Mouse (Mus musculus) lung, postnatal 10 days (tissue): ENCODE results near the gene Zfr2.

Experiments
- DNase-seq: peaks from one replicate; pipeline ENCODE4 v3.0.0; 2021

The Zfr2 gene

DNA sequence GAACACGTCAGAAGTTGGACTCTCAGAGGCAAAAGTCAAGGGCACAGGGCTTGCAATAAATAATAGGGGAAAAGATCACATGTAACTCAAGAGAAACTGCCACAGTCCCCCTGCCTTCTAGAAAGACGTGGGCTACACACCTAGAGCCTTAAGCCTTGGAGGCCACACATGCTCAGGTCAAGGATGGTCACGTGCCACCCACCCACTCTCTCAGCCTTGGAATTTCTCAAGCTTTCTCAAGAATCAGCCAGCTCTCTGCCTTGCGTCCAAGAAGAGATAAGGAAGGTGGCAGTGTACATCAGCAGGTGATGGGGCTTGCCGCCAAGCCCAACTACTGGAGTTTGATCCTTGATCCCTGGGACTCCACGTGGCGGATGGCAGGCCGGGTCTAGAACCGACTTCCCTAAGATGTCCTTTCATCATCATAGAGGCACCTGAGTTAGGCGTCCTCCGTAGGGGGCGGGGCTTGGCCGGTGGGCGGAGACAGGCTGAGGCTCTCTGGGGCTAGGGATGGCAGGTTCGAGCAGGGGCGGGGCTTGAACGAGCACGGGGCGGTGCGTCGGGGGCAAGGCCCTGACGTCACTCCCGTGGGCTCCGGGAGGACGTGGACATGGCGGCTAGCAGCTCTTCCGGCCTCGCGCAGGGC lies at the start of gene Zfr2:
Zfr2 (plus strand) TSS at position 576 of the 646 bp plus-strand sequence.
- peak; percentile 95 for DNase-seq

DNA sequence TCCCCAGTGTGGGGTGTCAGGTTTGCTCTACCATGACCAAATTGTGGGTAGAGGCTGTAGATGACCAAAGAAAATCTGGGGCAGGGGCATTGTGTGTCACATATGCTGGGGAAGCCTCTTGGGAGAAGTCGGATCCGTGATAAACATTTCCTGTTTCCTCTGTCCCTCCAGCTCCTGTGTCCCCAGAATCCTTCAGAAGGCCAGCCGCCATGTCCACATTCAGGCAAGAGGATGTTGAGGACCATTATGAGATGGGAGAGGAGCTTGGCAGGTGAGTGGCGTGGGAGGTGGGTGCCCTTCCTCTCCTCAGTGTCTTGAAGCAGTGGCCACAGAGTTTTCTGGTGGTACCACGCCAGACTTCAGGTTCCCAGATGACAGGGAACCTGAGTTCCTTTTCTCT lies 49.1 kb upstream of the Zfr2 start, which contains the start of gene 4930442H23Rik:
4930442H23Rik (minus strand) TSS at position 45 of the 400 bp plus-strand sequence.
- no peak for DNase-seq

DNA sequence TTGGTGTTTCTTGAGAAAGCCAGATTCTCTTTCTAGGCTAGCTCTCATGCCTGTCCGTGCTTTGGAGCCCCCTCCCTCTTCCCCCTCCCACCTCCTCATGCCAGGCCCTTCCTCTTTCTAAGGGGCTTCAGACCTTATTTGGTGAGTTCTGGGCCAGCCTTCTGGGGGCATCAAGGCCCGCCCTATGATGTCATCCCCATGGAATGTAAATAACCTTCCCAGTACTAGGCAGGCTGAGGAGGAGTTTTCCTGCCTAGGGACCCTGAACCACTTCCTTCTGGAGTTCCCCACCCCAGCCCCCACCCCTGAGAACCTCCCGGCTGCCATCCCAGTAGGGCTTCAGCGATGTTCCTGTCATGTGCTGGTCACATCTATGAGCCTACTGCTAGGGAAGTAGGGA lies 48.2 kb upstream of the Zfr2 start:
- peak; percentile 86 for DNase-seq

DNA sequence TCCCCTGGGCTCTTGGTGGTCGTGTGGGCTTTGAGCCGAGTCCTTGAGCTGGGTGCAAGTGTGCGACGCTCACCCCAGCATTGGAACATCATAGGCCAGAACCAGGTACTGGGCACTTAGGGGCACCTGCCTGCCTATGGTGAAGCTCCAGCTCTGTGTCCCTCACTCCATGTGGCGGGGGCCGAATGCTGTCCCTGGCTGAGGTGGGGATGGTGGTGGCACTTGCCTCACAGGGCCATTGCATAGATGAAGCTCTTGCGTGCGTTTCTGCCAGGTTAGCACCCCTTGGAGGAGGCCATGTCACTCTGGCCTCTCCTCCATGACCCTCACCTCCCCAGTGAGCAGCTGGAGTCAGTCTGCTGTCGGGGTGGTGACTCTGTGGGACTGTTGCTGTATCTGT lies 45.8 kb upstream of the Zfr2 start:
- no peak for DNase-seq

DNA sequence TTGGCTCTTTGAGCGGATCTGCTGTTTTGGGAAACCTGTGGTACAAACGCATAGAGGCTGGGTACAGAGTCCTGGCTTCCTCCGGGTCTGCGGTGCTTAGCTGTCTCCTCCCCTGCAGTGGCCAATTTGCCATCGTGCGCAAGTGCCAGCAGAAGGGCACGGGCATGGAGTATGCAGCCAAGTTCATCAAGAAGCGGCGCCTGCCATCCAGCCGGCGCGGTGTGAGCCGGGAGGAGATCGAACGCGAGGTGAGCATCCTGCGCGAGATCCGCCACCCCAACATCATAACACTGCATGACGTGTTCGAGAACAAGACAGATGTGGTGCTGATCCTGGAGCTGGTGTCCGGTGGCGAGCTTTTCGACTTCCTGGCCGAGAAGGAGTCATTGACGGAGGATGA lies 43.1 kb upstream of the Zfr2 start:
- DNase-seq, result no peak

DNA sequence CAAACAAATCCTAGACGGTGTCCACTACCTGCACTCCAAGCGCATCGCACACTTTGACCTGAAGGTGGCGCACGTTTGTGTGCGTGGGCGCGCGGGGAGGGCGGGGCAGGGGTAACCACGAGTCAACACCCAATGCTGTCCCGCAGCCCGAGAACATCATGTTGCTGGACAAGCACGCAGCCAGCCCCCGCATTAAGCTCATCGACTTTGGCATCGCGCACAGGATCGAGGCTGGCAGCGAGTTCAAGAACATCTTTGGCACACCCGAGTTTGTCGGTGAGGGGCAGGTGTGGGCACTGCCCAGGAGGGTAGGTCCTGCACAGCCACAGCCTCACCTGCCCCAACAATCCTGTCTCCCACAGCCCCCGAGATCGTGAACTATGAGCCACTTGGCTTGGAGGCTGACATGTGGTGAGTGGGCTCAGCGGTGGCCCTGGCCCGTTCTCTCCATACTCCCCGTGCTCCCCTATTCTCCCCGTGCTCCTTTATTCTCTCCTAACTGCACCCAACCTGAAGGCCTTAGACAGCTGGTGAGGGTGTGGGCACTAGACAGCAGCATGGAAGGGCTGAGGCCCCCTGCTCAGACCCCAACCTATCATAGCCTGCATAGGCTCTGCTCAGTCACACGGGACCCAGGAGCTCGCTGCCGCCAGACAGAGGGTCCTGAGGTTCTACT lies 42.6 kb upstream of the Zfr2 start:
- peak; percentile 57 for DNase-seq

DNA sequence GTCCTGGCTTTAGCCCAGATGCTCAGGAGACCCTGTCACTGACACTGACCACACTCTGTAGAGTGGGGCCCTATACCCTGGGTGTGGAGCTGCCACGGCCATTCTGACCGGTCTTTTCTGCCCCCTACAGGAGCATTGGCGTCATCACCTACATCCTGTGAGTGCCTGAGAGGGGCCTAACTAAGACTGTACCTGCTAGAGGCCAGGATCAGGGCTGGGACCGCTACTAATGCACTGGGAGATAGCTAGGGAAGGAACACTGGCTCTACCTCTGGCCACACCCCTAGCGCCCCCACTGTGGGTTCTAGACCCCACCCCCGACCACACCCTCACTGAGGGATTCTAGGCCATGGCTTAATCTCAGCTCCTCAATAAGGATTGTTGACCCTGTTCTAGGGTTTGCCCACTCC lies 42.0 kb upstream of the Zfr2 start:
- peak; percentile 51 for DNase-seq

DNA sequence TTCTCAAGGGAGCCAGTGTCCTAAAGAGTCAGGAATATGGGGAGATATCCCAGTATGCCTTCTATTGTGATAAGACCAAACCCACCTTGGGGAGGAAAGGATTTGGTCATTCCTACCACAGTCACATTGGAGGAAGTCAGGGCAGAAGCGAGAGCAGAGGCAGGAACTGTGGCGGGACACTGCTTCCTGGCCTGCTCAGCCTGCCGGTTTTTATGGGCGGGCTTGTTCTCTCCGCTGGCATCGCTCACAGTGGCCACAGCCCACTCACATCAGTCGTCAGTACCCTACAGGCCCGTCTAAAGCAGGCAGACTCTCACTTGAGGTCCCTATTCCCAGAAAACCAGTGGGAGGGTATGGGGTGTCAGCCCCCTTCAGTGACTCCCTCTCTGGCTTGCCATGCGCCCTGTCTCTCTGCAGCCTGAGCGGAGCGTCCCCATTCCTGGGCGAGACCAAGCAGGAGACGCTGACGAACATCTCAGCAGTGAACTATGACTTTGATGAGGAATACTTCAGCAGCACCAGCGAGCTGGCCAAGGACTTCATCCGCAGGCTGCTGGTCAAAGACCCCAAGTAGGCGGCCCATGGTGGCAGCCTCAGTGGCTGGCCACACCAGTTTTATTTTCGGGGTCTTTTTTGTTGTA lies 41.5 kb upstream of the Zfr2 start:
- DNase-seq, result peak; percentile 56

DNA sequence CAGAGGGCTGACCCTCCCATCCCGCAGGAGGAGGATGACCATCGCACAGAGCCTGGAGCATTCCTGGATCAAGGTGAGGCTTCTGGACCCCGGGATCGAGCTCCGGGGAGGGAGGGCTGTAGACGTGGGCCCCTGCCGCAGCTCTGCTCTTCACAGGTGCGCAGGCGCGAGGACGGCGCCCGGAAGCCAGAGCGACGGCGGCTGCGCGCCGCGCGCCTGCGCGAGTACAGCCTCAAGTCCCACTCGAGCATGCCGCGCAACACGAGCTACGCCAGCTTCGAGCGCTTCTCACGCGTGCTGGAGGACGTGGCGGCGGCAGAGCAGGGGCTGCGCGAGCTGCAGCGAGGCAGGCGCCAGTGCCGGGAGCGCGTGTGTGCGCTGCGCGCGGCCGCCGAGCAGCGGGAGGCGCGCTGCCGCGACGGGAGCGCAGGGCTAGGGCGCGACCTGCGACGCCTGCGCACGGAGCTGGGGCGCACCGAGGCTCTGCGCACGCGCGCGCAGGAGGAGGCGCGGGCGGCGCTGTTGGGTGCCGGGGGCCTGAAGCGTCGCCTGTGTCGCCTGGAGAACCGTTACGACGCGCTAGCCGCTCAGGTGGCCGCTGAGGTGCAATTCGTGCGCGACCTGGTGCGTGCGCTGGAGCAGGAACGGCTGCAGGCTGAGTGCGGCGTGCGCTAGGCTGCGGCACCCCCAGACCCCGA lies 40.5 kb upstream of the Zfr2 start:
- DNase-seq, result peak; percentile 83

DNA sequence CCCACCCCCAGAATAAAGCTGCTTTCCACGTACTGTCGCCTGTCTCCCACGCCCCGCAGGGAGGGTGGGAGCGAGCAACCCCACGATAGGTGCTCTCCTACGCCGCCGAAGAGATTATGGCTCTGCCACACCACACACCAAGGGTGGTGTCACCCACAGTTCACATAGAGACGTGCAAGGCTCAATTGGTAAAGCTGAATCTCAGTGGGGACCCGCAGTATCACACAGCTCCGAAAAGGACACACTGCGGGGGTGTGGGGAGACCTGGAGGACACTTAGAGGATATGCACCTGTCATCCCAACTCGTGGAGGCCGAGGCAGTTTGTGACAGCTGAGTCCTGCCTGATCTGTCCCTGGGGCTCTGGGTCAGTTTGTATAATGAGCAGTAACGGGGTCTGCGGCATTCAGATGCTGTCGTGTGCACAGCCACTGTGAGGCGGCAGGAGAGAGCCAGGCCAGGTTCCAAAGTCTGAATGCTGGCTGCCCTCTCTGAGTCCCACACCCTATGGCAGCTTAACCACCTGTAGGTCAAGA lies 39.9 kb upstream of the Zfr2 start:
- no peak for DNase-seq

DNA sequence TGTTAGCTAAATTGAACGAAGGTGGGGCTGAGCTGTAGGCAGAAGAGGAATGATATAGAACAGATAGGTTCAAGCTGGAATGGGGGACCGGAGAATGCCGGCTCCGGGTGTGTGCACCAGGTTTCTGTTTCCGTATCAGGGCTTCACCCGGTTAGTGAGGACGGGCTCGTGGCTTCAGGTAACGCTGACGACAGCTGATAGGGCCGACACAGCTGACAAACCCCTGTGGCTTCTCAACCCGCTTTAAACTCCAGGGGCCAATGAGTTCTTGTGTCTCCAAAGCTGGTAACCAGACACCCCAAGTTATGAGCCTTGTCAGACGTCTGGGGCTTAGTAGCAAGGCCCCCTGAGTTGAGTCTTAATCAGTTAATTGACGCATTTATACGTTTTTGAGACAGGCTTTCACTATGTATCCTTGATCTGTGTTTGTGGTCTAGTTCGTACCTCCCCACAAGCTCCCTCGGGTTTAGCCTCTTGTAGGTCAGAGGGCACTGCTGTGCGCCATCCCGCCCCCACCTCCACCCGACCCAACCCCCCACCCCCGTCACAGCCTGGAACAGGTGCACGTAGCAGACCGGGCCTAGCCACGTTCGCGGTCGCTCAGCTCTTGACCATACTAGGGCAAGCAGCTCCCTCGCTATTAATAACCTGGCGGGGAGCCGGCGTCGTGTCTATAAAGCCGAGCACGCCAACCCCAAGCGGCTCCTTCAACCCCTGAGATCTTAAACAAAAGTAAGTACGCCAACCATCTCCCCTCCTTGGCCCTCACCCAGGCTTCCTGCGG lies 38.8 kb upstream of the Zfr2 start:
- DNase-seq, result peak; percentile 74

DNA sequence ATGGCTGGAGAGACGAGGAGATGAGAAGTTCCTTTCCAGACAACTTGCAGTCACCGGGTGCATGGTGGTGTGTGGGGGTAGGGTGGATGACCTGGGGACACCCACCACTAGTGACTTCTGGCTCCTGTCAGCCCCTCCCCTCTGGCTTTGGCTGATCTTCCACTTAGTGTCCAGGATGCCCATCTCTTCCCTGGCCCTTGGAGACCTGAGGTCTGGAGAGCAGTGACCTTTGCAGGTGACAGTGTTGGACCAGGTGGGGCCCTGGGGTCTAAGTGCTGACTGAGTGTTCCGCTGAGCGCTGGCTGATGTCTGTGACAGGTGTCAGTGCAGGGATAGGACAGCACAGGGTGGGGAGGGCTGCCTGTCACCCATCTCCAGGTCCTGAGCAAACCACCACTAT lies 37.7 kb upstream of the Zfr2 start:
- DNase-seq, result no peak

DNA sequence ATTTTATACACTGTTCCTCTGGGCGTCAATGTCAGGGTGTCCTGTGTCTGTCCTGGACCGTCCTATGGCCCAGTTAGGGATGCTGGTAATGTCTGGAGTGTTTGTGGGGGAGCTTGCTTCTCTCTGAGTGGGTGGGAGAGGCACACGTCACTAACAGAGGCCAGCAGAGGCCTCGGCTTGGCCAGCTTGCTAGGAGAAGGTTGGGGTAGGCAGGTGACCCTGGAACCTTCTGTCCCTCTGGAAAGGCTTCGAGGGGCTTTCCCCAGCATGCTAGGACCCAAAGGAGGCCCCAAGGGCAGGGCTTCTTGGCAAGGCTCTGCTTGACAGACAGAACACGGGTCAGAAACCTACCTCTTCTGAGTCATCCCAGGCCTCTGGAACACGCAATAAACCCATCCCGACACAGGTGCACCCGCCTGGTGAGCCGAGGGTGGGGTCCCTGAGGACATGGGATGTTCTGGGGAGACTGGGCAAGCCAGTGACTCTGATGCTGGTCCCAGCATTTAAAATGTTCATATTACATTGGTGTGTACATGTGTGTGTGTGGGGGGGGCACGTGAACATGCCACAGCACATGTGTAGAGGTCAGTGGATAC lies 36.4 kb upstream of the Zfr2 start:
- DNase-seq, result no peak

DNA sequence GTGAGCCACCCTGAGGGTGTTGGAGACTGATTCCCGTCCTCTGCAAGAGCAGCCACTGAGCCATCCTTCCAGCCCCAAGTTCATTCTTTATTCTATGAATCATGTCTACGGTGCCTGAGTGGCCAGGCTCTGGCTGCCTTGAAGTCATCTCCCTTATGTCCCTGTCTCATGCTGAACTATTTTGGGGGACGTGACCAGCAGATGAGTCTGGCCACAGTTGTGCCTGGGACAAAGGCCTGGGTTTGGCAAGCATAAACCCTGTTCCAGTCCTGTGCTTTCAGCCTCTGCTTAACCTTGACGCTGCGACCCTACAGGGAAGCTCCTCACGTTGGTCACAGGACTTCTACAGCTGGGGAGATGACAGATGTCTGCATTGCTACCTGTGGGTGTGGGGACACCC lies 35.6 kb upstream of the Zfr2 start:
- no peak for DNase-seq

DNA sequence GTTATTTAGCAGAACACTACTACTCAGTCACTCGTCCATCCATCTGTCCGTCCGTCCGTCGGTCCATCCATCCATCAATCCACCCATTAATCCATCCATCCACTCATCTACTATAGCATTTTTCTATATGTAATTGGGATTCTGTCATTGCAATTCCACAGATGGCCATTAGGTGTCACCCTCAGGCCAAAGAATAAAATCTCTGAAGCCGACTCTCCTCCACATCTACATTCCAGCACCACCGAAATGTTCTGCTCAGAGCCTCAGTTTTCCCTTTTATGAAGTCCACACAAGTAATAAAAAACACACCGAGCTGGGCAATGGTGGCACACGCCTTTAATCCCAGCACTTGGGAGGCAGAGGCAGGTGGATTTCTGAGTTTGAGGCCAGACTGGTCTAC lies 34.7 kb upstream of the Zfr2 start:
- peak; percentile 73 for DNase-seq

DNA sequence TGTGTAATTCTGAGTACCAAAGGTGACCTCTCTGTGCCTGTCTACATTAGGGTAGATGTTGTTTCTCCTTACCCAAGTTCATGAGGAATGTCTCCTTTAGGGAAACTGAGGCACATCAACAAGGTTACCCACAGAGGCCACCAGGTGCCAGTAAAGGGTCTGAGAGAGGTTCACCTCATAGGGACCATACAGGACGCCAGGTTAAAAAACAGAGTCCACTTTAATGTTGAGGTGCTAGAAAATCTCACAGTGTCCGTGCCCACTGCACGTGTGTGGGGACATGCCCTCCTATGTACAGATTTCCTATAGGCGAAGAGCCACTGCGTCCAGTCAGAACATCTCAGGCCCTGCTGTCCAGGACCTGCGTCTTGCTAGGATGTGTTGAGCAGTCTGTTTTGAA lies 34.0 kb upstream of the Zfr2 start:
- DNase-seq, result no peak

DNA sequence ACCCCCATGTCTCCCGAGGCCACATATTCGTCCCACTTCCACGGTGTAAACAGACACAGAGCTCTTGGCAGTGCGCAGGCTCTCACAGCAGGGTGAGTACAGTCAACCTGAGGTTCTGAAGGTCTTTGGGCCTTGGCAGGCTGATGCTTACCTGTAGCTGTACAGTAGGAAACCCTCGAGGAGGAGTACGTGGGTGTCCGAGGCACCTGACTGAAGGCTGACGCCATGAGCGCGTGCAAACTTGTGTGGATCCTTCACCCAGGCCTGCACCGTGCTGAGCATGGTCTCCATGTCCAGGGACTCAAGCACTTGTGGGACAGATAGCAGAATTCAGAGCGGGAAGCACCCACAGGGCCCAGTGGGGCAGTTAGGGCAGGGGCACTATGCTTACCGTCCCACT lies 32.8 kb upstream of the Zfr2 start:
- no peak for DNase-seq

DNA sequence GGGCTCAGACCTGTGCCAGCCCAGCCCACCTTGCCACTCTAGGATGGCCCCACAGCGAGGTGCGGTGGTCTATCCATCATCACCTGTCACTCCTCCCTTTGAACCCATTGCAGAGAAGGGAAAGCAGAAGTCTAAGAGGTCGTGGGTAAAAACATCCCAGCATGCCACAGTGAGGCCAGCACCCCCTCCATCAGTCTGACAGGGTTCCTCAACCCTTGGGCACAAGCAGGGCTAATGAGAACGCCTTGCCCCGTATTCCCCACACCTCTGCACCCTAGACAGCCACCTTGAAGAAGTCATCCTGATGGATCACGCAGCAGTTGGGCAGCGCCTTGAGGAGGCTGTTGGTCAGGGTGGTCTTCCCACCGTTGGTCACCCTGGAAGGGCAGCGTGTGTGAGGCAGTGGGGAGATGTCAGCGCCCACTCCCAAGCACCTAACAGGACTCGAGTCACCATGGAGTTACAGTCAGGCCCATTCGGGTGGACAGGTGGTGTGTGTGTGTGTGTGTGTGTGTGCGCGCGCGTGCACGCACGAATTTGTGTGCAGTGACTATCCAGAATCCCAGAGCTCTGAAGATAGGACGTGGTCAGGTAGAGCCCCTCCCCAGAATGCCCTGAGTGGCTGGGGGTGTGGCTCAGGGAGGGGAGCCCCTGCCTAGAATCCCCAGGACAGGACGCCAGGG lies 32.2 kb upstream of the Zfr2 start:
- no peak for DNase-seq

DNA sequence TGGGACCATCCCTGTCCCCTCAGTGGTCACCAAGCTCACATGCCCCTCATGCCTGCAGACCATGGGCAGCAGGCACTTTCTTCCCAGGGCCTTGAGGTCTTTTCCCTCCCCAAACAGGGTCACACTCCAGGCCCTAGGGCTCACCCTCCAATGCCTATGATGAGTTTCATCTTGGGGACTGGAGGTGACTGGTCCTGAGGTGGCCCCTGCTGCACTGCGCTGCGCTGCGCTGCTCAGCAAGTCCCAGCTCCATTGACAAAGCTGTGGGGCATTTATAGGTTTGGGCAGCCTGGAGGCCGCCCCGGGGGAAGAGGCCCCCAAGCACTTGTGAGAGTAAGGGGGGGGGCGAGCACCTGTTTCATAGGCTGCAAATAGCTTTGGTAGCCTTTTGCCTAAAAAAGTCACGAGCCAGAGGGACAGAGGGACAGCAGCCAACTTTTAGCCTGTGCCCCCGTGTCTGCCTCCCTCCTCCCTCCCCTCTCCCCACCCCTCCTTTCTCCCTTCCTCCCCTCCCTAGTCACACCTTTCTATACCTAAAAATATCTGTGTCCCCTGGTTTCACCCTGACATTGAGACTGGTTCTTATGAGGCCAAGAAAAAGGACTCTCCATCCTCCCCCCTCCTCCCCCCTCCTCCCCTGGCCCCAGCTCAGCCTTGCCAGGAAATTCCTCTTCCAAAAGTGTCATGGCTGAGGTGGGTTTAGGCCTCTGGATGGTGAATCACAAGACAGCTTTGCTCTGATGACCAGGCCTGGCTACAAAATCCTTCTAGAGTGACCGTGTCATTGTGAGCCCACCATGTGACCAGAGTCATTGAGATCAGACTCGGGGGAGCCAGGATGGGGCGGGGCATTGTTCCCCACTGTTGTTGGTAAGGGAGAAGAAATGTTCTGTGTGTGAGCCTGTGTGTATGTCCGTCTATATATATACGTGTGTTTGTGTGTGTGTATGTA lies 30.9 kb upstream of the Zfr2 start, which contains the start of gene Nmrk2:
Nmrk2 (minus strand) TSS at position 245 of the 952 bp plus-strand sequence.
- DNase-seq, result no peak
